Mouse (Mus musculus): ENCODE results near the gene Aff1. TPM values are rescaled to one million over a fixed set of nuclear protein-coding genes. Genes with fewer than 3 reads are reported as not detected.

Gene Aff1
- polyA plus RNA-seq, 1 experiment from 2014 or later = 13.5 TPM

GRCm38 (mm10) chr5:103737208-103738066 is 45.3 kb downstream of the Aff1 start:
- no peak for ATAC-seq (replicated peaks; ENCODE audit: extremely low read depth, insufficient read depth, low FRiP score)
- no peaks in the 10 kb centered on the region for H3K9me3 ChIP-seq (replicated peaks; ENCODE audit: control insufficient read depth, low read length)
- no peak overlapping the region for H3K9ac ChIP-seq (ENCODE audit: low read length)
- no peaks in the 10 kb centered on the region for H3K4me1 ChIP-seq (ENCODE audit: control insufficient read depth, insufficient read depth, low read length)
- WGBS = 52% methylated on average over 26 of the region's 26 CpGs
- no peak overlapping the region for H3K4me3 ChIP-seq (ENCODE audit: low read length)
- no peak overlapping the region for H3K4me2 ChIP-seq (ENCODE audit: low read depth, low read length)
- no peak overlapping the region for H3K27ac ChIP-seq (ENCODE audit: low read length)
- H3K27me3 ChIP-seq (ENCODE audit: control insufficient read depth, insufficient read depth, low read length) = no peaks in the 10 kb centered on the region
- H3K36me3 ChIP-seq (ENCODE audit: control insufficient read depth, insufficient read depth) = no peaks in the 10 kb centered on the region

- H3K27me3 ChIP-seq (ENCODE audit: control insufficient read depth, insufficient read depth, low read length) = no peaks in the 10 kb centered on the region
- no peak overlapping the region for H3K9ac ChIP-seq (ENCODE audit: low read length)
- H3K4me1 ChIP-seq (ENCODE audit: control insufficient read depth, insufficient read depth, low read length) = no peaks in the 10 kb centered on the region
- H3K4me3 ChIP-seq (ENCODE audit: low read length) = no peak overlapping the region
- 75% methylated on average over 5 of the region's 5 CpGs for WGBS
- H3K27ac ChIP-seq (ENCODE audit: low read length) = no peak overlapping the region
- ATAC-seq (replicated peaks; ENCODE audit: extremely low read depth, insufficient read depth, low FRiP score) = no peak
- no peaks in the 10 kb centered on the region for H3K36me3 ChIP-seq (ENCODE audit: control insufficient read depth, insufficient read depth)
- H3K4me2 ChIP-seq (ENCODE audit: low read depth, low read length) = no peak overlapping the region
- H3K9me3 ChIP-seq (replicated peaks; ENCODE audit: control insufficient read depth, low read length) = no peaks in the 10 kb centered on the region
Observed at GRCm38 (mm10) chr5:103738509-103738908, 46.3 kb downstream of the Aff1 start.

- WGBS = 89% methylated on average over 5 of the region's 5 CpGs
- no peak overlapping the region for H3K4me3 ChIP-seq (ENCODE audit: low read length)
- H3K4me1 ChIP-seq (ENCODE audit: control insufficient read depth, insufficient read depth, low read length) = no peaks in the 10 kb centered on the region
- H3K9me3 ChIP-seq (replicated peaks; ENCODE audit: control insufficient read depth, low read length) = no peaks in the 10 kb centered on the region
- H3K27me3 ChIP-seq (ENCODE audit: control insufficient read depth, insufficient read depth, low read length) = no peaks in the 10 kb centered on the region
- H3K36me3 ChIP-seq (ENCODE audit: control insufficient read depth, insufficient read depth) = no peaks in the 10 kb centered on the region
- H3K4me2 ChIP-seq (ENCODE audit: low read depth, low read length) = no peak overlapping the region
- no peak for ATAC-seq (replicated peaks; ENCODE audit: extremely low read depth, insufficient read depth, low FRiP score)
- H3K9ac ChIP-seq (ENCODE audit: low read length) = no peak overlapping the region
- H3K27ac ChIP-seq (ENCODE audit: low read length) = no peak overlapping the region
Observed at GRCm38 (mm10) chr5:103739163-103739562, 47.0 kb downstream of the Aff1 start.

GRCm38 (mm10) chr5:103740093-103740902 is 48.1 kb downstream of the Aff1 start:
- no peak for ATAC-seq (replicated peaks; ENCODE audit: extremely low read depth, insufficient read depth, low FRiP score)

GRCm38 (mm10) chr5:103740903-103741246 is 48.7 kb downstream of the Aff1 start:
- no peaks in the 10 kb centered on the region for H3K4me1 ChIP-seq (ENCODE audit: control insufficient read depth, insufficient read depth, low read length)
- no peaks in the 10 kb centered on the region for H3K9me3 ChIP-seq (replicated peaks; ENCODE audit: control insufficient read depth, low read length)
- H3K27ac ChIP-seq (ENCODE audit: low read length) = no peak overlapping the region
- H3K27me3 ChIP-seq (ENCODE audit: control insufficient read depth, insufficient read depth, low read length) = no peaks in the 10 kb centered on the region
- ATAC-seq (replicated peaks; ENCODE audit: extremely low read depth, insufficient read depth, low FRiP score) = no peak
- H3K9ac ChIP-seq (ENCODE audit: low read length) = no peak overlapping the region
- H3K36me3 ChIP-seq (ENCODE audit: control insufficient read depth, insufficient read depth) = no peaks in the 10 kb centered on the region
- WGBS = 60% methylated on average over 1 of the region's 1 CpGs
- H3K4me3 ChIP-seq (ENCODE audit: low read length) = no peak overlapping the region
- no peak overlapping the region for H3K4me2 ChIP-seq (ENCODE audit: low read depth, low read length)

More at GRCm38 (mm10) chr5:103740093-103740902, 48.1 kb downstream of the Aff1 start:
- Histone ChIP-seq H3K9me3 (replicated peaks; ENCODE audit: control insufficient read depth, low read length) (no peaks in the 10 kb centered on the region), H3K36me3 (ENCODE audit: control insufficient read depth, insufficient read depth) (no peaks in the 10 kb centered on the region), H3K27me3 (ENCODE audit: control insufficient read depth, insufficient read depth, low read length) (no peaks in the 10 kb centered on the region), H3K4me2 (ENCODE audit: low read depth, low read length) (no peak overlapping the region), H3K4me3 (ENCODE audit: low read length) (no peak overlapping the region), H3K4me1 (ENCODE audit: control insufficient read depth, insufficient read depth, low read length) (no peaks in the 10 kb centered on the region), H3K9ac (ENCODE audit: low read length) (no peak overlapping the region), H3K27ac (ENCODE audit: low read length) (no peak overlapping the region)
- WGBS = 63% methylated on average over 5 of the region's 5 CpGs

- H3K9me3 ChIP-seq (replicated peaks; ENCODE audit: control insufficient read depth, low read length) = no peaks in the 10 kb centered on the region
- no peak overlapping the region for H3K4me3 ChIP-seq (ENCODE audit: low read length)
- no peak overlapping the region for H3K27ac ChIP-seq (ENCODE audit: low read length)
- no peak overlapping the region for H3K9ac ChIP-seq (ENCODE audit: low read length)
- no peak for ATAC-seq (replicated peaks; ENCODE audit: extremely low read depth, insufficient read depth, low FRiP score)
- WGBS = 52% methylated on average over 1 of the region's 1 CpGs
- H3K36me3 ChIP-seq (ENCODE audit: control insufficient read depth, insufficient read depth) = no peaks in the 10 kb centered on the region
- H3K4me1 ChIP-seq (ENCODE audit: control insufficient read depth, insufficient read depth, low read length) = no peaks in the 10 kb centered on the region
- no peaks in the 10 kb centered on the region for H3K27me3 ChIP-seq (ENCODE audit: control insufficient read depth, insufficient read depth, low read length)
- no peak overlapping the region for H3K4me2 ChIP-seq (ENCODE audit: low read depth, low read length)
Observed at GRCm38 (mm10) chr5:103741443-103741842, 49.3 kb downstream of the Aff1 start.

GRCm38 (mm10) chr5:103741992-103742391 is 49.8 kb downstream of the Aff1 start:
- no peaks in the 10 kb centered on the region for H3K27me3 ChIP-seq (ENCODE audit: control insufficient read depth, insufficient read depth, low read length)
- 70% methylated on average over 2 of the region's 2 CpGs for WGBS
- H3K4me3 ChIP-seq (ENCODE audit: low read length) = no peak overlapping the region
- no peak overlapping the region for H3K27ac ChIP-seq (ENCODE audit: low read length)
- H3K4me2 ChIP-seq (ENCODE audit: low read depth, low read length) = no peak overlapping the region
- no peaks in the 10 kb centered on the region for H3K4me1 ChIP-seq (ENCODE audit: control insufficient read depth, insufficient read depth, low read length)
- H3K9ac ChIP-seq (ENCODE audit: low read length) = no peak overlapping the region
- no peaks in the 10 kb centered on the region for H3K9me3 ChIP-seq (replicated peaks; ENCODE audit: control insufficient read depth, low read length)
- no peak for ATAC-seq (replicated peaks; ENCODE audit: extremely low read depth, insufficient read depth, low FRiP score)
- no peaks in the 10 kb centered on the region for H3K36me3 ChIP-seq (ENCODE audit: control insufficient read depth, insufficient read depth)

- Histone ChIP-seq H3K4me2 (ENCODE audit: low read depth, low read length) (no peak overlapping the region), H3K36me3 (ENCODE audit: control insufficient read depth, insufficient read depth) (no peaks in the 10 kb centered on the region), H3K27ac (ENCODE audit: low read length) (no peak overlapping the region), H3K9me3 (replicated peaks; ENCODE audit: control insufficient read depth, low read length) (no peaks in the 10 kb centered on the region), H3K27me3 (ENCODE audit: control insufficient read depth, insufficient read depth, low read length) (no peaks in the 10 kb centered on the region), H3K4me1 (ENCODE audit: control insufficient read depth, insufficient read depth, low read length) (no peaks in the 10 kb centered on the region), H3K9ac (ENCODE audit: low read length) (no peak overlapping the region), H3K4me3 (ENCODE audit: low read length) (no peak overlapping the region)
- 69% methylated on average over 6 of the region's 6 CpGs for WGBS
- ATAC-seq (replicated peaks; ENCODE audit: extremely low read depth, insufficient read depth, low FRiP score) = no peak
Observed at GRCm38 (mm10) chr5:103744531-103744930, 52.4 kb downstream of the Aff1 start.

GRCm38 (mm10) chr5:103745635-103746034 is 53.5 kb downstream of the Aff1 start:
- Histone ChIP-seq H3K9ac (ENCODE audit: low read length) (no peak overlapping the region), H3K4me2 (ENCODE audit: low read depth, low read length) (no peak overlapping the region), H3K9me3 (replicated peaks; ENCODE audit: control insufficient read depth, low read length) (no peaks in the 10 kb centered on the region), H3K27ac (ENCODE audit: low read length) (no peak overlapping the region), H3K27me3 (ENCODE audit: control insufficient read depth, insufficient read depth, low read length) (no peaks in the 10 kb centered on the region), H3K36me3 (ENCODE audit: control insufficient read depth, insufficient read depth) (no peaks in the 10 kb centered on the region), H3K4me3 (ENCODE audit: low read length) (no peak overlapping the region), H3K4me1 (ENCODE audit: control insufficient read depth, insufficient read depth, low read length) (no peaks in the 10 kb centered on the region)
- no peak for ATAC-seq (replicated peaks; ENCODE audit: extremely low read depth, insufficient read depth, low FRiP score)
- WGBS = 52% methylated on average over 1 of the region's 1 CpGs
